Mouse (Mus musculus) forebrain, embryonic 15.5 days (tissue): ENCODE results near the gene 1700093K21Rik. TPM values are rescaled to one million over a fixed set of nuclear protein-coding genes. Genes with fewer than 3 reads are reported as not detected.
A peak's percentile ranks its signal among the peaks of the same experiment; 100 is the strongest.
"Not testable (repeated sequence)": the region's sequence is repeated elsewhere in the genome, so short reads cannot be mapped to it uniquely, and the experiment has no call there.

Source experiments
- ATAC-seq: fragments of 200-750 bp; cut with Nextera tagmentation; replicated peaks from 2 replicates; pipeline ENCODE4 v1.8.0; 2017; ENCODE audit warnings: mild to moderate bottlenecking, moderate TSS enrichment, moderate library complexity
- H3K27ac ChIP-seq: fragments of 300-500 bp; sonication (generic); replicated peaks from 2 replicates; pipeline ENCODE4 v1.5.1; 2015; ENCODE audit warnings: mild to moderate bottlenecking, inconsistent platforms
- H3K27me3 ChIP-seq: fragments of 300-500 bp; sonication (generic); 2 replicates; pipeline ENCODE4 v1.6.1; 2015; ENCODE audit warnings: inconsistent platforms
- H3K36me3 ChIP-seq: fragments of 300-500 bp; sonication (generic); 2 replicates; pipeline ENCODE4 v1.6.1; 2015; ENCODE audit warnings: mild to moderate bottlenecking, inconsistent platforms
- H3K4me1 ChIP-seq: fragments of 300-500 bp; sonication (generic); 2 replicates; pipeline ENCODE4 v1.6.1; 2015; ENCODE audit warnings: inconsistent platforms
- H3K4me2 ChIP-seq: fragments of 300-500 bp; sonication (generic); replicated peaks from 2 replicates; pipeline ENCODE4 v1.6.1; 2015; ENCODE audit warnings: mild to moderate bottlenecking, inconsistent platforms
- H3K4me3 ChIP-seq: fragments of 300-500 bp; sonication (generic); 2 replicates; pipeline ENCODE4 v1.5.1; 2015; ENCODE audit warnings: mild to moderate bottlenecking, inconsistent platforms
- H3K9ac ChIP-seq: fragments of 300-500 bp; sonication (generic); replicated peaks from 2 replicates; pipeline ENCODE4 v1.6.1; 2015; ENCODE audit warnings: mild to moderate bottlenecking, inconsistent platforms
- H3K9me3 ChIP-seq: fragments of 300-500 bp; sonication (generic); 2 replicates; pipeline ENCODE4 v1.6.1; 2016; ENCODE audit warnings: inconsistent platforms
- WGBS: fragments of 180-500 bp; shearing (Covaris S2); methylation state at CpG from one replicate; pipeline ENCODE4 v1.1.7; 2015; ENCODE audit warnings: mixed read lengths; 5-methylcytosine and 5-hydroxymethylcytosine counted together
- polyA plus RNA-seq: library from polyadenylated mRNA; unstranded; fragments of >200 nt; fragmentation: Nextera tagmentation; extraction: Ambion mirVana; gene quantifications from 2 replicates; pipeline ENCODE4 v1.2.1, GENCODE M21; 2015

The 1700093K21Rik gene
- 0.13 TPM in 1 of 2 replicates, not detected in the other for polyA plus RNA-seq

DNA sequence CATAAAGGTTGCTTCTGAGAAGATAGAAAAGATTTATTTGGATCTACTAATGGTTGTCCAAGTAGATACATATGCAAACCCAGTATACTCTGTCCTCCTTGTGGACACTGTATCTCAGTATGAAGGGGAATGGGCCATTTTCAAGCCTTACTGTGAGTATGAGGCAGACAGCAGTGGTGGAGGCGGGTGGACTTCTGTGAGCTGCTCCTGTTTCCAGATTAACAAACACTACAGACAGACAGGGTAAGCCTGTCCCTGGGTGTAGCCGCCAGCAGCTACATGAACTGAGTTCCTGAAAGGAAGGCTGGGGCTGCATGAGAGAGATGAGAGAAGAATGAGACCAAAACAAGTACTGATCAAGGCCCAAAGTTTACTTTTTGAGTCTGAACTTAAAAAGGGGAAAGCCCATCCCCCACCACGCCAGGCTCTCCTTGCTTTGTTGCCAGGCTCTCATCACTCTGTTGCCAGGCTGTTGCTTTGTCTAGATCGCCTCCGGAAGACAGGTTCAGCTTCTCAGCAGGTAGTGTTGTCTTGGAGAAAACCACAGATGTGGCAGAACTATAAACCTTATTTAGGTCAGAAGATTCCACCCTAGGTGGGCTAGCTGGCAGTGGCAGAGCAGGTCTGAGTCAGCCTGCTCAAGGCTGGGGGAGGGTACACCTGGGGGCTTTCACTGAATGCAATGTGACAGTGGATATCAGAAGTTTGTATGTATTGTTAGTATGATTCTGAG lies at the start of gene 1700093K21Rik:
Gene 1700093K21Rik, minus strand, starts transcription at position 683 of the 733 bp plus-strand sequence.
- Histone ChIP-seq H3K36me3 (no peaks in the 10 kb centered on the region), H3K4me3 (no peak within 1 kb of the TSS), H3K27me3 (no peaks in the 10 kb centered on the region), H3K9me3 (no peaks in the 10 kb centered on the region), H3K27ac (no peak within 1 kb of the TSS), H3K4me2 (no peak within 1 kb of the TSS), H3K9ac (no peak within 1 kb of the TSS), H3K4me1 (no peaks in the 10 kb centered on the region)
- no peak for ATAC-seq
- 39% methylated on average over 5 of the region's 5 CpGs for WGBS

DNA sequence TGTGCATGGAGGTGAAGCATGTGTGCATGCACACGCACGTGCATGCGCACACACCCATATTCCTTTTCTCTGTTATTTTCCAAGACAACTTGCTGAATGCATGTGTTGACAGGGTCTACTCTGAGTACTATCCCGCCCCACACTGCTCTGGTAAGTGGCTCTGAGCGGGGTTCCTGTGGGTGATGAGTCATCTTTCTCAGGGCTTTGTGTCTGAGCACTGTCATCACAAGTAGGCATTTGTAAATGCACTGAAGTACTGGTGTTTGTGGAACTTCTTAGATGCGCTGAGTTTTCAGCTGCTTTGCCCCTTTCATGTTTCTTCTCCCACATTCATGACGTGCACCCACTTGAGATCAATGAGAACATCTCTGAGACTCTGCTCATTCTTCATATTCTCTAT lies 49.2 kb upstream of the 1700093K21Rik start:
- ATAC-seq: no peak
- Histone ChIP-seq H3K9me3 (no peaks in the 10 kb centered on the region), H3K9ac (no peak overlapping the region), H3K27me3 (no peaks in the 10 kb centered on the region), H3K4me2 (no peak overlapping the region), H3K4me3 (no peak overlapping the region), H3K4me1 (no peaks in the 10 kb centered on the region), H3K27ac (no peak overlapping the region), H3K36me3 (peaks cover 42% of the 10 kb centered on the region)
- WGBS: 92% methylated on average over 7 of the region's 7 CpGs

DNA sequence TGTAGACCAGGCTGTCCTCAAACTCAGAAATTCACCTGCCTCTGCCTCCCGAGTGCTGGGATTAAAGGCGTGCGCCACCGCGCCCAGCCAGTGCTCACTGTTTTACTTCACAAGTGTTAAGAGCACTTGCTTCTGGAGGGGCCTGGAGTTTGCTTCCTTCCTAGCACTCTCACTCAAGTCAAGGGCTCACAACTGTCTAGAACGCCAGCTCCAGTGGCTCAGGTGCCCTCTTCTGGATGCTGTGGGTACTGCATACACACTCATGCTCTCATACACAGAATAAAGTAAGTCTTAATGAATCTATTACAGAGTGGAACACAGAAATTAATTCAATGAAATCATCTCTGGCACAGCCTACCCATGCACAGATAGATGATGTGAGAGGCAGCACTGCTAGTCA lies 44.8 kb upstream of the 1700093K21Rik start:
- Histone ChIP-seq H3K36me3 (peaks cover 33% of the 10 kb centered on the region), H3K27me3 (no peaks in the 10 kb centered on the region), H3K4me2 (no peak overlapping the region), H3K4me3 (no peak overlapping the region), H3K4me1 (no peaks in the 10 kb centered on the region), H3K9me3 (no peaks in the 10 kb centered on the region), H3K27ac (no peak overlapping the region), H3K9ac (no peak overlapping the region)
- 51% methylated on average over 6 of the region's 6 CpGs for WGBS
- peak; percentile 64 for ATAC-seq

DNA sequence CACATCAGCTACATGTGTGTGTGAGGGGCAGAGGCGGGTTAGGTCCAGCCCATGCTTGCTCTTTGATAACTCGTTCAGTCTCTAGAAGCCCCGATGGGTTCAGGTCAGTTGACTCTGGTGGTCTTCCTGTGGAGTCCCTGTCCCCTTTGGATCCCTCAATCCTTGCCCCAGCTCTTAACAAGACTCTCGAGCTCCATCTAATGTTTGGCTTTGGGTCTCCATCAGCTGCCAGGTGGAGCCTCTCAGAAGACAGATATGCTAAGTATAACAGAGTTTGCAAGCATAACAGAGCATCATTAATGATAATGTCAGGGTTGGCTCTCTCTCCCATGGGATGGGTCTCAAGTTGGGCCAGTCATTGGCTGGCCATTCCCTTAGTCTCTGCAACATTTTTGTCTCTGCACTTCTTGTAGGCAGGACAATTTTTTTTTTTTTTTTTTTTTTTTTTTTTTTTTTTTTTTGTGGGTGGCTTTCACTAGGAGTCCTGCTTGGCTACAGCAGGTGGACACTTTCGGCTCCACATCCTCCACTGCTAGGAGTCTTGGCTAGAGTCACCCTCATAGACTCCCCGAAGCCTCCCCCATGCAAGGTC lies 36.2 kb upstream of the 1700093K21Rik start:
- no peak overlapping the region for H3K4me3 ChIP-seq
- WGBS: 72% methylated on average over 6 of the region's 6 CpGs
- H3K9me3 ChIP-seq: no peaks in the 10 kb centered on the region
- peaks cover 4% of the 10 kb centered on the region; the same call in 1 of the 2 replicates for H3K36me3 ChIP-seq
- no peak overlapping the region for H3K4me2 ChIP-seq
- no peak overlapping the region for H3K27ac ChIP-seq
- no peaks in the 10 kb centered on the region for H3K4me1 ChIP-seq
- ATAC-seq: no peak
- no peak overlapping the region for H3K9ac ChIP-seq
- no peaks in the 10 kb centered on the region for H3K27me3 ChIP-seq

DNA sequence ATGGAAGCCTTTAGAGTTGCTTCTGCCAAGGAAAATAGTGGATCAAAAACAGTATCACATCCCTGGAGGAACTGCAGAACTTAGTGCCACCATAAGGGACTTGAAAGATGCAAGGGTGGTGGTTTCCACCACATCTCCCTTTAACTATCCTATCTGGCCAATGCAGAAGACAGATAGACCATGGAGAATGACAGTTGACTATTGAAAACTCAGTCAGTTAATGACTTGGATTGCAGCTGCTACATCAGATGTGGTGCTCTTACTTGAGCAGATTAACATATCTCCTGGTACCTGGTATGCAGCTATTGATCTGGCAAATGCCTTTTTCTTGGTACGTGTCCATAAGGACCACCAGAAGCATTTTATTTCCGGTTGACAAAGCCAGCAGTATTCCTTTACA lies 16.5 kb upstream of the 1700093K21Rik start:
- H3K27me3 ChIP-seq: no peaks in the 10 kb centered on the region
- no peak overlapping the region for H3K9ac ChIP-seq
- WGBS: 88% methylated on average over 2 of the region's 2 CpGs
- no peak for ATAC-seq
- H3K9me3 ChIP-seq: no peaks in the 10 kb centered on the region
- no peaks in the 10 kb centered on the region for H3K4me1 ChIP-seq
- H3K27ac ChIP-seq: no peak overlapping the region
- no peak overlapping the region for H3K4me2 ChIP-seq
- no peak overlapping the region for H3K4me3 ChIP-seq
- H3K36me3 ChIP-seq: no peaks in the 10 kb centered on the region

DNA sequence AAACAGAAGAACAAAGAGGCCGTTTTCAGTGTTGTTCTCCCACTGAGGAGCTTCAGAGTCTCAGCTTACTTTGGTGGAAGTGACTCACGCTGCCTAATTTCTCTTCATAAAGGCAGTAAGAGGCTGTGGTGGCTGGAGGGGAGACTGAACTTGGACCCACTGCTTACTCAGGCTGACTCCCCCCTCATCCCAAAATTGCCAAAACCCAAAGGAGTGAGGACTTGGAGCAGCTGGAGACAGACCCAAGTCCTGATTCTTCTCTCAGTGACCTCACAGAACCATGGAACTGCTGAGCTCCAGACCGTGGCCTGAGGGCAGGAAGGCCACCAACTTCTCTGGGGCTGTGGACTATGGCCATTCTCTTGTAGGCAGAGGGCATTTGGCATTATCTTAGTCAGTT lies 2.0 kb downstream of the 1700093K21Rik start:
- no peak for ATAC-seq
- H3K4me1 ChIP-seq: no peaks in the 10 kb centered on the region
- no peaks in the 10 kb centered on the region for H3K27me3 ChIP-seq
- no peaks in the 10 kb centered on the region for H3K36me3 ChIP-seq
- H3K9ac ChIP-seq: no peak overlapping the region
- no peaks in the 10 kb centered on the region for H3K9me3 ChIP-seq
- no peak overlapping the region for H3K27ac ChIP-seq
- no peak overlapping the region for H3K4me2 ChIP-seq
- 67% methylated on average over 3 of the region's 3 CpGs for WGBS
- H3K4me3 ChIP-seq: no peak overlapping the region

DNA sequence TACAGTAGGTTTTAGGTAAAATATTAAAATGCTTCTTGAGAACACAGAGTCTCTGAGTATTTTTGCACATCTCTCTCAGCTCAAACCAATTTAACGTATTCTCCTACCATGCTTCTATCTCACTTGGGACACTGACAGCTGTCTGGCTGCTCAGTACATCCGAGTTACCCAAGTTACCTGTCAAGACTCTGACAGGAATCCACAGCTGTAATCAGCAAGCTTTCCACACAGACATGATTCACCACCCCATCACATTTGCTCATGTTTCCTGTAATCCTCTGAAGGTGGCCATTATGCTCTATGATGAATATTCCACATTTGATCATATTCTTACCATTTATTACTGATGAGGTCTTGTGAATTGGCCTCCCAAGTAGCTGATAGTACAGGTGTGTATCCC lies 5.6 kb downstream of the 1700093K21Rik start:
- Histone ChIP-seq H3K27me3 (no peaks in the 10 kb centered on the region), H3K27ac (no peak overlapping the region), H3K4me3 (no peak overlapping the region), H3K4me2 (no peak overlapping the region), H3K9me3 (no peaks in the 10 kb centered on the region), H3K4me1 (no peaks in the 10 kb centered on the region), H3K9ac (no peak overlapping the region), H3K36me3 (no peaks in the 10 kb centered on the region)
- WGBS: 79% methylated on average over 2 of the region's 2 CpGs
- ATAC-seq: no peak

DNA sequence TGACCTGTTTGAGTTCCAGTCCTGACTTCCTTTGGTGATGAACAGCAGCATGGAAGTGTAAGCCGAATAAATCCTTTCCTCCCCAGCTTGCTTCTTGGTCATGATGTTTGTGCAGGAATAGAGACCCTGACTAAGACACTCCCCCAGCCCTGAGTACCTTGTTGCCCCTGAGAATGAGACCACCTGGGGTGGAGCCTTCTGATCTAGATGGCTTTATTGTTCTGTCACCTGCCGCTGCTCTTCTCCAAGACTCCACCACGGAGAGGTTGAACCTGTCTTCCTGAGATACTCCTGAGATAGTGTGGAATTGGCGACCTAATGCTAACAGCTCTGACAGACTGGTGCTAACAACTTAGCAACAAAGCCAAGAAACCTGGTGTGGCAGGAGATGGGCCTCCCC lies 6.2 kb downstream of the 1700093K21Rik start:
- ATAC-seq, H3K27me3 ChIP-seq, H3K36me3 ChIP-seq, H3K9me3 ChIP-seq, H3K4me3 ChIP-seq, H3K4me2 ChIP-seq, H3K27ac ChIP-seq, H3K4me1 ChIP-seq, H3K9ac ChIP-seq: not testable (repeated sequence)
- 67% methylated on average over 4 of the region's 4 CpGs for WGBS

DNA sequence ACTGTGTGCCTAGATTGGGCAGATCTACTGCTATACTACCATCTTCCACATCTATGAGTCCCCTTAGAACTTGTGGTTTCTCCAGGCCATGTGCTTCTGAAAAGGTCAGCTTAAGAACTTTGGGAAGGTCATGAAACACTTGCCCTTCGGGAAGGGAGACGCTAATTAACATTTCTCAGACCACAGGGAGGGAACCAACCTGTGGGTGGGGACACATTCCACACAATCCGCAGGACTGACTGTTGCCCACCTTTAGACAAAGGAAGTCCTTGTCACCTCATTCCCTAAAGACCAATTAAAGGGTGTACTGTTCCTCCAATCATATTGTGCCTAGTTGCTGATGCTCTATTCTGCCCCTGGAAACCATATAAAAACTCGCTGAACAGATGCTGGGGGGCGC lies 16.2 kb downstream of the 1700093K21Rik start:
- WGBS: 82% methylated on average over 5 of the region's 5 CpGs

DNA sequence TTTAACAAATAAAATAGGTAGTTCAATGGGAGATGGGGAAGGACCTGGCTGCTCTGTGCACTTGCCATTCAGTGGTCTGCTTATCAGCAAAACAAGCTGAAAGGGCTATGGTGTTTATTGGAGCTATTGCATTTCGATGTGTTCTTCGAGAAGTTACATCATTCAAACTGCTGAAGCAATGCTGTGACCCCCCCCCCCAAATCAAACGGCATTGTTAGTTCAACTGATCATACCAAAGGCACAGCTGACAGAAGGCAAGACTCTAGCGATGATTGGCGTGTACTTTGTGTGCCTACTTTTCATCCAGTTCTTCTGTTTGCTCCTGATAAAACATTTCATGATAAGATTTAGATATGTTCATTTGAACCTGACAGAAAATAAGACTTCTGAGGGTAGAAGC lies 22.3 kb downstream of the 1700093K21Rik start:
- Histone ChIP-seq H3K27me3 (no peaks in the 10 kb centered on the region), H3K27ac (peak overlapping the region; percentile 95)
- peak; percentile 2; the same call in 1 of the 2 replicates for ATAC-seq

More for the DNA sequence above, 16.2 kb downstream of the 1700093K21Rik start:
- H3K27ac ChIP-seq, H3K9me3 ChIP-seq, H3K4me1 ChIP-seq, H3K9ac ChIP-seq, H3K4me2 ChIP-seq, H3K27me3 ChIP-seq, H3K36me3 ChIP-seq, ATAC-seq, H3K4me3 ChIP-seq: not testable (repeated sequence)

DNA sequence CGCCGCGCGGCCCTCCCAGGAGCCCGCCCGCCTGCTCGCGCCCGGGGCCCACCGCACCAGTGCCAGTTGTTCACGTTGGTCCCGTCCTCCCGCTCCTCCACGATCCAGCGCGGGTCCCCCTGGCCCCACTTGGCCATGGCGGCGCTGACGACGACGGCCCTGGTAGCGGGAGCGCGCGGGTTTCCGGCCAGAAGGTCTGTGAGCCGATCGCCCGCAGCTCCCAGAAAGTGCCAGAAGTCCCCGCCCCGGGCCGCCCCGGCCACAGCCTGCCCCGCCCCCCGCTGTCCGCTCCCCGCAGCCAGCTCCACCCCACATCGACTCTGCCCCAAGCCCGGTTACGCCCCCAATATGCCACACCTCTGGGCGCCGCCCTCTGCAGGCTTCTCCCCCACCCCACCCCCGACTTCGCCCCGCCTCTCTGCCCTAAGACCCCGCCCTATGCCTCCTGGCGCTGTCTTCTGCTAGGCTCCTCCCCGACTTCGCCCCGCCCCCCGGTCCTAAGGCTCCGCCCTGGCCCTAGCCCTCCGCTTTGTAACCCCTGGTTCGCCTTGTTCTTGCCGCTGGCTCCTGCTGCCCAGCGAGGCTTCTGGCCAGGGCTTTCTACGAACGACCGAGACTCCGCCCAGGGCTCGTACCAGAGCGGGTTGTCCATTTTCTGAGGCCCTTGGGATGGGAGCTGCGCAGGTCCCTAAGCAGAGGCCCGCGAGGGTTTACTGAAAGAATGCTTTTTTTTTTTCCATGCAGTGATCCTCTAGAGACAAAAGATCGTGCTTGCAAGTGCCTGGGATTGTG lies 23.0 kb downstream of the 1700093K21Rik start, which contains the start of gene Ahsa2:
Gene Ahsa2, minus strand, starts transcription at position 313 of the 792 bp plus-strand sequence.
- H3K27me3 ChIP-seq: no peaks in the 10 kb centered on the region
- H3K4me2 ChIP-seq: peak within 1 kb of the TSS; percentile 90
- H3K9ac ChIP-seq: peak within 1 kb of the TSS; percentile 81
- WGBS: under 1% methylated on average over 65 of the region's 66 CpGs
- H3K4me3 ChIP-seq: peak within 1 kb of the TSS; percentile 72
- peaks cover 26% of the 10 kb centered on the region for H3K4me1 ChIP-seq
- peak; percentile 92 for ATAC-seq
- H3K9me3 ChIP-seq: no peaks in the 10 kb centered on the region
- peaks cover 25% of the 10 kb centered on the region for H3K36me3 ChIP-seq
- H3K27ac ChIP-seq: peak within 1 kb of the TSS; percentile 95

More for the DNA sequence above, 22.3 kb downstream of the 1700093K21Rik start:
- peaks cover 18% of the 10 kb centered on the region for H3K36me3 ChIP-seq
- H3K4me3 ChIP-seq: peak overlapping the region; percentile 72
- H3K4me1 ChIP-seq: peaks cover 26% of the 10 kb centered on the region
- peak overlapping the region; percentile 90 for H3K4me2 ChIP-seq
- no peaks in the 10 kb centered on the region for H3K9me3 ChIP-seq
- WGBS: 43% methylated on average over 5 of the region's 5 CpGs
- peak overlapping the region; percentile 71 for H3K9ac ChIP-seq

DNA sequence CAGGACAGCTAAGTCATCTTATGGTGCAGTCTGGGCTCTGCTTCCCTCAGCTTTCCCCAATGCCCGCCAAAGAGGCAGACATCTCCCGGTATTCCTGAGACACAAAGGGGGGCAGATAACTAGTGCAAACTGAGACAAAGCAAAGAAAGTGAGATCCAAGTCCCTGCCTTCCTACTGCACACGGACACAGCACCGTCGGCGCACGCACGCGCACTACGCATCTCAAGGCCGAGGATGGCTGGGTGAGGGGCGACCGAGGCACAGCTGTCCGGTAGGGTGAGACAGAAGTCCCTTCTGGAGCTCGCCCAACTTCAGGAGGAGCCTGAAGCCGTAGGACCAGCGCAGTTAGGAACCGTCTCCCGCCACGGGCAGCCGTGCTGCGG lies 23.6 kb downstream of the 1700093K21Rik start:
- Histone ChIP-seq H3K9me3 (no peaks in the 10 kb centered on the region), H3K36me3 (peaks cover 31% of the 10 kb centered on the region), H3K4me1 (peaks cover 26% of the 10 kb centered on the region), H3K4me2 (peak overlapping the region; percentile 90), H3K9ac (peak overlapping the region; percentile 81), H3K27ac (peak overlapping the region; percentile 95), H3K4me3 (peak overlapping the region; percentile 72), H3K27me3 (no peaks in the 10 kb centered on the region)
- peak; percentile 89 for ATAC-seq
- WGBS: 0% methylated on average over 22 of the region's 22 CpGs
